Mouse (Mus musculus) limb, embryonic 10.5 days (tissue): Measurements from ENCODE around the gene Camk2d. TPM values are rescaled to one million over a fixed set of nuclear protein-coding genes. Genes with fewer than 3 reads are reported as not detected.

Source experiments
- DNase-seq: peaks from one replicate; pipeline ENCODE4 v3.0.0-alpha.2; 2017; ENCODE audit warnings: low spot score
- H3K27ac ChIP-seq: fragments of 300-500 bp; sonication (generic); 2 replicates; pipeline ENCODE4 v1.5.1; 2016; ENCODE audit warnings: mild to moderate bottlenecking
- H3K27me3 ChIP-seq: fragments of 300-500 bp; sonication (generic); 2 replicates; pipeline ENCODE4 v1.6.1; 2016; ENCODE audit warnings: low read depth, mild to moderate bottlenecking; ENCODE audit not compliant: poor library complexity, severe bottlenecking
- H3K36me3 ChIP-seq: fragments of 300-500 bp; sonication (generic); 2 replicates; pipeline ENCODE4 v1.6.1; 2016; ENCODE audit warnings: mild to moderate bottlenecking, moderate library complexity
- H3K4me1 ChIP-seq: fragments of 300-500 bp; sonication (generic); 2 replicates; pipeline ENCODE4 v1.6.1; 2016
- H3K4me3 ChIP-seq: fragments of 300-500 bp; sonication (generic); 2 replicates; pipeline ENCODE4 v1.5.1; 2016; ENCODE audit warnings: mild to moderate bottlenecking, moderate library complexity
- H3K9me3 ChIP-seq: fragments of 300-500 bp; sonication (generic); replicated peaks from 2 replicates; pipeline ENCODE4 v1.6.1; 2016; ENCODE audit warnings: mild to moderate bottlenecking
- WGBS: fragments of 180-500 bp; shearing (Covaris S2); methylation state at CpG from one replicate; pipeline ENCODE4 v1.1.7; 2016; 5-methylcytosine and 5-hydroxymethylcytosine counted together
- polyA plus RNA-seq: library from polyadenylated mRNA; unstranded; fragments of >200 nt; fragmentation: Nextera tagmentation; extraction: Ambion mirVana; gene quantifications from 2 replicates; pipeline ENCODE4 v1.2.1, GENCODE M21; 2016

Gene Camk2d
- polyA plus RNA-seq, 1 experiment from 2014 or later: 13.4 TPM

DNA sequence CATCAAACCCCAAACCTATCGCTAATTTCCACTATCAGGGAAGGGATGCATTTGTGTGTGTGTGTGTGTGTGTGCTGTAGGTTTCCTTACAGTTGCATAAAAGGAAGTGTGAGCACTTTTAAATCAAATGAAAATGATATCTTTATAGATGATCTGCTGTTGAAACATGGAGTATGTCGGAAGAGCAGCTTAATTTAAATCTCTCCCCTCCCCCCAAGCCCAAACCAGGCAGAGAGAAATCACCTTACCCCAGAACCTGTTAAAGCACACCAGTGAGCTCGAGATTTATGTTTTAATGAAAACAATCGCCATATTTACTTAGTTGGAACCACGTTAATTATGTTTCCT lies 2.2 kb downstream of the Camk2d start:
- peaks cover 8% of the 10 kb centered on the region for H3K36me3 ChIP-seq
- peak overlapping the region; percentile 95; the same call in 1 of the 2 replicates for H3K27ac ChIP-seq
- H3K27me3 ChIP-seq: no peaks in the 10 kb centered on the region
- DNase-seq: no peak
- no peaks in the 10 kb centered on the region for H3K9me3 ChIP-seq
- WGBS: 3% methylated on average over 5 of the region's 5 CpGs
- H3K4me3 ChIP-seq: peak overlapping the region; percentile 89
- H3K4me1 ChIP-seq: peaks cover 28% of the 10 kb centered on the region

DNA sequence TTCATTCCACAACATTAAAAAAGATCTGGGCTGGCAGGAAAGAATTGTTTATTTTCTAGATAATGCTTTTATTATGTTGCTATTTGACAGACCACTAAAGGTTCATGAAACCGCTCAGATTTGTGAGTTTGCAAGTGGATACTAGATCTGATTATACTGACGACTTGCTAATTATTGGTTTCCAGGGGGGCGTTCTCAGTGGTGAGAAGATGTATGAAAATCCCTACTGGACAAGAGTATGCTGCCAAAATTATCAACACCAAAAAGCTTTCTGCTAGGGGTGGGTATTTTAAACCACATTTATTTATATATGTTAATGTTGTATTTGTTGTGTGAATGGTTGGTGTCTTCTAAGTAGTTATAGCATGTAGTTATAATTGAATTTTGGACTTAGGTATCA lies 2.8 kb downstream of the Camk2d start:
- no peak for DNase-seq
- Histone ChIP-seq H3K4me1 (peaks cover 28% of the 10 kb centered on the region), H3K4me3 (peak overlapping the region; percentile 89; the same call in 1 of the 2 replicates), H3K27ac (no peak overlapping the region), H3K36me3 (peaks cover 8% of the 10 kb centered on the region), H3K27me3 (no peaks in the 10 kb centered on the region), H3K9me3 (no peaks in the 10 kb centered on the region)
- WGBS: 61% methylated on average over 3 of the region's 3 CpGs

- 88% methylated on average over 2 of the region's 2 CpGs for WGBS
- H3K27me3 ChIP-seq: no peaks in the 10 kb centered on the region
- H3K4me3 ChIP-seq: no peak overlapping the region
- no peak overlapping the region for H3K27ac ChIP-seq
- no peaks in the 10 kb centered on the region for H3K9me3 ChIP-seq
- H3K36me3 ChIP-seq: peaks cover 8% of the 10 kb centered on the region
- DNase-seq: no peak
- peaks cover 28% of the 10 kb centered on the region for H3K4me1 ChIP-seq
Measured at GRCm38 (mm10) chr3:126599335-126599734, 3.2 kb downstream of the Camk2d start.

GRCm38 (mm10) chr3:126599936-126600335 lies 3.8 kb downstream of the Camk2d start:
- 57% methylated on average over 10 of the region's 10 CpGs for WGBS
- peaks cover 8% of the 10 kb centered on the region for H3K36me3 ChIP-seq
- peaks cover 28% of the 10 kb centered on the region for H3K4me1 ChIP-seq
- no peaks in the 10 kb centered on the region for H3K9me3 ChIP-seq
- H3K27me3 ChIP-seq: no peaks in the 10 kb centered on the region
- H3K27ac ChIP-seq: no peak overlapping the region
- no peak for DNase-seq
- H3K4me3 ChIP-seq: no peak overlapping the region

DNA sequence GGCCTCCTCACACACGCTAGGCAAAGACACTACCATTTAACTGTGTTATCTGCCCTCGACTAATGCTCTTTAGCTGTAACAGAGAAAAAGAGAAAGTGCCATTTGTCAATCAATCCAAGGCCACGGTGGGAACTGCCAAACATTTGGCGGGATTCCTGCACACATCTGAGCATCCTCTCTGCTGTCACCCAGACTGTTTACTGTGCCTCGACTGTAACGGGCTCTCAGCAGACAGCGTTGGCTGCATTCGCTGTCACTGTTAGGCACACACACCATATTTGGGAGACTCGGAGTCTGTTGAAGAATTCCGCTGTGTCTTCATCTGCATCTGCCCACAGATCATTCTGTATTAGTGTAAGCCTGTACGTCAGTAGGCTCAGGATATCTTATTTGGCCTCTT lies 6.7 kb downstream of the Camk2d start:
- no peak overlapping the region for H3K4me3 ChIP-seq
- 75% methylated on average over 11 of the region's 11 CpGs for WGBS
- no peaks in the 10 kb centered on the region for H3K27me3 ChIP-seq
- H3K9me3 ChIP-seq: no peaks in the 10 kb centered on the region
- no peak overlapping the region for H3K27ac ChIP-seq
- peaks cover 8% of the 10 kb centered on the region for H3K36me3 ChIP-seq
- no peak for DNase-seq
- peaks cover 18% of the 10 kb centered on the region for H3K4me1 ChIP-seq

GRCm38 (mm10) chr3:126604656-126605434 lies 8.7 kb downstream of the Camk2d start:
- Histone ChIP-seq H3K4me3 (no peak overlapping the region), H3K4me1 (peaks cover 13% of the 10 kb centered on the region), H3K27me3 (no peaks in the 10 kb centered on the region), H3K36me3 (peaks cover 8% of the 10 kb centered on the region), H3K9me3 (no peaks in the 10 kb centered on the region), H3K27ac (no peak overlapping the region)
- WGBS: 89% methylated on average over 9 of the region's 9 CpGs
- DNase-seq: no peak

DNA sequence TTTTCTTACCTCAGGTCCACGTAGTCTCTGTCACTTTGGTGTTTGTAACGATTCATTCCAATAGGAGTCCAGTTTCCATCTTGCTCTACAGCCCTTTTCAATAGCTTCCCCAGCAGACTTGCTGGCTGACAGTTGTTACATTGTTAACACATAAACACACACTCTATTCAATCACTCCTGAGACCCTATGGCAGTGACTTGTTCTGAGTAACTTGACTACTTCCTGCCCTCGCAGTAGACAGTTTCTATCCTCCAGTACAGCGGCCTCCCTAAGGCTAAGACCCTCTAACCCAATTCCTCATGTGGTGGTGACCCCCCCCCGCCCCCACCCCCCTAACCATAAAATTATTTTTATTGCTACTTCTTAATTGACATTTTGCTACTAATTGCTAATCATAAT lies 13.2 kb downstream of the Camk2d start:
- Histone ChIP-seq H3K27me3 (no peaks in the 10 kb centered on the region), H3K36me3 (no peaks in the 10 kb centered on the region), H3K27ac (no peak overlapping the region), H3K9me3 (no peaks in the 10 kb centered on the region), H3K4me3 (no peak overlapping the region), H3K4me1 (peaks cover 30% of the 10 kb centered on the region)
- no peak for DNase-seq
- 71% methylated on average over 5 of the region's 5 CpGs for WGBS

DNA sequence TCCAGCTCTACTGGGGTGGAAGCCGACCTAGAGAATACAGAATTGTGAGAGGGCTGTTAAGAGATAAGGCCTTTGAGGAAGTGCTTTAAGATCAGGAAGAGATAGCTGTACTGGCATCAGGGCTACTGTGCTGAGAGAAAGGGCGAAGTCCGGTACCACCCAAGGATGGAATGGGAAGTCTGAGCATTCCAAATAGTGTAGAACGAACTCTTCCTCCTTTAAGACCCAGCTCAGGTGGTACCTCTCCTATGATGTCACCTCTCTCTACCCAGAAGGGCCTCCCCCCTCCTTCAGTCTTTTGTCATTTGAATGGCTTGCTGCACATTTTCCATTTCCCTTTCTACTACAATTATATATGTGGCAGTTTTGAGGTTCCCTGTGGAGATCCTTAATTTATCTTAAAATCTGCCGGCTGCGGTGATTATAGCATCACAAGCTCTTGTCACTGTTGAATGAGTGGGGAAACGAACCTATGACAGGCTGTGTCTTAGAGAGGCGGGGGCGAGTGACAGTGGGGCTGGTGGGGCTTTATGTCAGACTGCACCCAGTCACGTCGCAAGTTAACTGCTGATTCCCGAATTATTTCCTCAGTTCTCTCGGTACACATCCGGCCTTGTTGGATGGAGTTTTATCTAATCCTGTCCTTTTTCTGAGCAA lies 13.8 kb downstream of the Camk2d start:
- H3K4me3 ChIP-seq: no peak overlapping the region
- no peaks in the 10 kb centered on the region for H3K36me3 ChIP-seq
- H3K4me1 ChIP-seq: peaks cover 30% of the 10 kb centered on the region
- H3K27ac ChIP-seq: no peak overlapping the region
- WGBS: 66% methylated on average over 14 of the region's 14 CpGs
- H3K27me3 ChIP-seq: no peaks in the 10 kb centered on the region
- no peaks in the 10 kb centered on the region for H3K9me3 ChIP-seq
- no peak for DNase-seq

GRCm38 (mm10) chr3:126611624-126612023 lies 15.5 kb downstream of the Camk2d start:
- DNase-seq: no peak
- 9% methylated on average over 7 of the region's 7 CpGs for WGBS
- H3K27ac ChIP-seq: no peak overlapping the region
- no peaks in the 10 kb centered on the region for H3K9me3 ChIP-seq
- H3K27me3 ChIP-seq: no peaks in the 10 kb centered on the region
- no peak overlapping the region for H3K4me3 ChIP-seq
- H3K36me3 ChIP-seq: 0 out of 2 replicates have a peak, but pooled peaks cover 3% of the 10 kb centered on the region
- H3K4me1 ChIP-seq: peaks cover 33% of the 10 kb centered on the region

DNA sequence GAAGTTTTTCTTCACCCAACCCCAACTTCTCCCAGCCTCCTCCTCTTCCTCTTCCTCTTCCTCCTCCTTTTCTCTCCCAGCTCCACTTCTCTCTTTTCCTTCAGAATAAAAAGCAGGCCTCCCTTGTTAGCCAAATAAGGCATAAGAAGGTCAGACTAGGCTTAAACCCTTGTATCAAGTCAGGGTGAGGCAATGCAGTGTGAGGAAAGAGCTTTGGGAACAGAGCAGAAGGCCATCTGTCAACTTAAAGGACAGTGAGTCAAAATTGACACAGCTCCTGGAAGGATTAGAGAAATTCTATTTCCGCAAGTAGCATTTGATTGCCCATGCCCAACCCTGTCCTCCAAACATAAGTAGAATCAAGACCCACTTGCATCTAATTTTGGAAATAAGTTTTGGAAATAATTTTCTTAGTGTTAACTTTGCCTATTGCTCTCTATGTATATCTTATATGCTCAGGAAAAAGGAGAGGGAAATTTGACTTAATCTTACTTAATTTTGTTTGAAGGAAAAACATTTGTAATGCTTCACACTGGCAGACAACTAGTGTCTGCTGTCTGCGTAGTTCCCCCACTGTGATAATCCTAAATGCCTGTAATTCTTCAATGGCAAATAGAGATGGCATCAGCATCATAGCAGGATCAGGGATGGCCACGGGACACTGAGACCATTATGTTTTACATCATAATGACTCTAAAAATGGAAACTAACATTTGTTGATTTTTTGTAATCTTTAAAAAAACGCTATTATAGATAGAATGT lies 16.8 kb downstream of the Camk2d start:
- WGBS: 62% methylated on average over 4 of the region's 4 CpGs
- Histone ChIP-seq H3K36me3 (0 out of 2 replicates have a peak, but pooled peaks cover 4% of the 10 kb centered on the region), H3K4me3 (no peak overlapping the region), H3K27me3 (no peaks in the 10 kb centered on the region), H3K27ac (no peak overlapping the region), H3K9me3 (no peaks in the 10 kb centered on the region), H3K4me1 (peaks cover 33% of the 10 kb centered on the region)
- DNase-seq: no peak

DNA sequence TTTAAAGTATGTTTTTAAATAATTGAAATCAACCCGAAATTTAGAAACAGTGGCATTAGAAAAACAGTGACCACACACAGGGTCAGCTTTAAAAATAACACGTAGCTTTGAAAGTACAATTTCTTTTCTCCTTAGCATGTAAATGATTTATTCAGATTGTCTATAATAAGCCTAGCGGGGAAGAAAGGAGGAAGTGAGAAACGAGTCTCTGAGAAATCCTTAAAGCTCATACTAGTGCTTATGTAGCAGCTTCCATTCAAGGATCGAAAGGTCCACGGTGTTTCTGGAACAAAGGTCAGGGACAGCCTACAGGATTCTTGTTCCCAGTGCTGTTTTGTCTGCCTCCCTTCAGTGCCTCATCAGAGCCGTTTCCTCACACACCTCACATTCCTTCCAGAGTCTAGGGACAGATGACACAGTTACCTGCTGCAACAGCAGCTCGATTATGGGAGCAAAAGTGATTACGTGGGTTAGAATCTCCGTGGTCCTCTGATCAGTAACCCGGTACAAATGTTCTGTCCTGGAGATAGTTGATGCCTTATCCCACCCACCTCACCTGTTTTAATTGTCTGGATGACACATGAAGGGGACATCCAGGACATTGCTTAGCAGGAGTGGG lies 17.5 kb downstream of the Camk2d start:
- no peaks in the 10 kb centered on the region for H3K9me3 ChIP-seq
- H3K36me3 ChIP-seq: 0 out of 2 replicates have a peak, but pooled peaks cover 4% of the 10 kb centered on the region
- 73% methylated on average over 11 of the region's 11 CpGs for WGBS
- H3K27me3 ChIP-seq: no peaks in the 10 kb centered on the region
- H3K4me3 ChIP-seq: no peak overlapping the region
- no peak overlapping the region for H3K27ac ChIP-seq
- DNase-seq: no peak
- peaks cover 33% of the 10 kb centered on the region for H3K4me1 ChIP-seq

DNA sequence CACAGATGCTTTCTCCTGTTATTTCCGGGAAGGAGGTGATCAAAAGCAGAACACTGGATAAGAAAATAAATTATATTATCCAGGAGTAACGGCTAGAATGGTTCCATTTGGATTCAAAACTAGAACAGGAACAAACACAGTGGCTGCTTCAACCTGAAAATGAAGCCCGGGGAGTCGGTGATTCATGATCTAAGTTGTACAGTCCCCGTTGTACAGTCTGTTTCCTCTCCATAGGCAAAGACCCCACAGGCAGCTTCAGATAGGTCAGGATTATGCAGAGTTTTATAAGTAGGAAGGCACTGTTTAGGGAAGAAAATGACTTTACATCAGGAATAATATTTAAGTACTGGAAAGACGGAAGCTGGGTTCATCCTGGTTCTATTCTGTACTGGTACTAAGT lies 19.2 kb downstream of the Camk2d start:
- Histone ChIP-seq H3K27me3 (no peaks in the 10 kb centered on the region), H3K27ac (no peak overlapping the region), H3K4me3 (no peak overlapping the region), H3K9me3 (no peaks in the 10 kb centered on the region), H3K4me1 (peaks cover 20% of the 10 kb centered on the region), H3K36me3 (0 out of 2 replicates have a peak, but pooled peaks cover 4% of the 10 kb centered on the region)
- DNase-seq: no peak
- WGBS: 76% methylated on average over 6 of the region's 6 CpGs
